Mouse (Mus musculus) bone marrow macrophage, adult 2 months (primary cell): Measurements from ENCODE around the gene Zfp42. TPM values are rescaled to one million over a fixed set of nuclear protein-coding genes. Genes with fewer than 3 reads are reported as not detected.

Experiments used
- H3K27ac ChIP-seq: 2 replicates; pipeline ENCODE4 v1.5.1; 2012; ENCODE audit warnings: low read depth, low read length; ENCODE audit not compliant: insufficient read depth
- H3K4me1 ChIP-seq: 2 replicates; pipeline ENCODE4 v1.6.1; 2012; ENCODE audit warnings: low read length; ENCODE audit not compliant: control insufficient read depth, insufficient read depth
- H3K4me3 ChIP-seq: 2 replicates; pipeline ENCODE4 v1.5.1; 2012; ENCODE audit warnings: mild to moderate bottlenecking, low read length, moderate library complexity; ENCODE audit not compliant: insufficient read depth
- CTCF ChIP-seq: IDR thresholded peaks from 2 replicates; pipeline ENCODE4 v1.5.1; 2012; ENCODE audit warnings: low read depth, mild to moderate bottlenecking, low read length, moderate library complexity
- POLR2A ChIP-seq: IDR thresholded peaks from 2 replicates; pipeline ENCODE4 v1.6.1; 2012; ENCODE audit warnings: mild to moderate bottlenecking, low read depth, low read length, borderline replicate concordance
- polyA plus RNA-seq: library from polyadenylated mRNA; stranded (reverse); fragments of >200 nt; gene quantifications from 2 replicates; pipeline ENCODE4 v1.2.4, GENCODE M21; 2012; ENCODE audit not compliant: missing spikeins, insufficient read depth, insufficient read length

Zfp42 gene
- polyA plus RNA-seq, 1 experiment = not detected

- no peak overlapping the region for H3K4me3 ChIP-seq
- TF ChIP-seq POLR2A = no peak
- no peak for TF ChIP-seq CTCF
- H3K27ac ChIP-seq = no peak overlapping the region
- H3K4me1 ChIP-seq = no peaks in the 10 kb centered on the region
These were observed 45.8 kb downstream of the Zfp42 start for GRCm38 (mm10) chr8:43260961-43261360.

- Histone ChIP-seq H3K27ac (no peak overlapping the region), H3K4me1 (no peaks in the 10 kb centered on the region), H3K4me3 (no peak overlapping the region)
- TF ChIP-seq CTCF (no peak), POLR2A (no peak)
These were observed 48.9 kb downstream of the Zfp42 start for GRCm38 (mm10) chr8:43257886-43258285.

- H3K4me1 ChIP-seq = no peaks in the 10 kb centered on the region
- TF ChIP-seq CTCF = no peak
- TF ChIP-seq POLR2A = no peak
- no peak overlapping the region for H3K27ac ChIP-seq
- H3K4me3 ChIP-seq = no peak overlapping the region
These were observed 51.1 kb downstream of the Zfp42 start for GRCm38 (mm10) chr8:43255695-43256094.

GRCm38 (mm10) chr8:43251653-43252052 is 55.1 kb downstream of the Zfp42 start:
- no peaks in the 10 kb centered on the region for H3K4me1 ChIP-seq
- no peak overlapping the region for H3K27ac ChIP-seq
- H3K4me3 ChIP-seq = no peak overlapping the region
- TF ChIP-seq POLR2A (no peak), CTCF (no peak)

GRCm38 (mm10) chr8:43248707-43249106 is 58.1 kb downstream of the Zfp42 start:
- H3K4me3 ChIP-seq = no peak overlapping the region
- H3K4me1 ChIP-seq = no peaks in the 10 kb centered on the region
- H3K27ac ChIP-seq = no peak overlapping the region
- TF ChIP-seq POLR2A = no peak
- TF ChIP-seq CTCF = no peak

Other genes with a start within 250 kb of the Zfp42 start
- 0.28 and 0.41 TPM in 2 replicates for gene Triml1, start 165.5 kb downstream of the Zfp42 start, polyA plus RNA-seq
- gene Triml2, start 126.4 kb downstream of the Zfp42 start, polyA plus RNA-seq = not detected in 2 replicates
- gene Adam26b, start 221.1 kb upstream of the Zfp42 start, polyA plus RNA-seq = not detected in 2 replicates